8 mouse cellular contexts compared by ENCODE assay signal in genomic region chr4:59360704-59361103, GRCm38 (mm10).
DNase-seq lines count a peak whose midpoint lies in the region; ATAC-seq and TF ChIP-seq lines count a peak whose summit lies in the region.

No protein-coding gene starts in this region.

- TF ChIP-seq CTCF in liver, postnatal 0 days (IDR thresholded peaks at IDR 0.05; ENCODE audit: low read depth): peak; percentile 94

- no peak overlapping the region for H3K27ac ChIP-seq in heart, embryonic 10.5 days
- no peak overlapping the region for H3K27ac ChIP-seq in liver, postnatal 0 days (ENCODE audit: low read depth)

- H3K9ac ChIP-seq in liver, postnatal 0 days (replicated peaks): no peak overlapping the region

- WGBS in heart, embryonic 10.5 days: 2% methylated on average over 15 of the region's 15 CpGs
- WGBS in liver, postnatal 0 days (ENCODE audit: insufficient replicate concordance): 8% methylated on average over 15 of the region's 15 CpGs

- H3K4me3 ChIP-seq in heart, embryonic 10.5 days: no peak overlapping the region; the same call in 1 of the 2 replicates
- H3K4me3 ChIP-seq in liver, postnatal 0 days (ENCODE audit: low read depth, low read length): no peak overlapping the region

- H3K27me3 ChIP-seq in heart, embryonic 10.5 days (ENCODE audit: insufficient read depth, poor library complexity, severe bottlenecking): no peaks in the 10 kb centered on the region
- no peaks in the 10 kb centered on the region for H3K27me3 ChIP-seq in liver, postnatal 0 days (ENCODE audit: insufficient read depth, low read length)

- TF ChIP-seq EP300 in liver, postnatal 0 days (IDR thresholded peaks at IDR 0.05; ENCODE audit: low read depth): peak; percentile 25; the same call in 1 of the 2 replicates

- peak; percentile 35; the same call in 1 of the 2 replicates for ATAC-seq in liver, postnatal 0 days
- ATAC-seq in neutrophil, adult 5-6 weeks (ENCODE audit: extremely low read depth, insufficient number of reproducible peaks, low FRiP score, poor library complexity, severe bottlenecking): peak; percentile 88

- peaks cover 20% of the 10 kb centered on the region for H3K4me1 ChIP-seq in heart, embryonic 10.5 days
- H3K4me1 ChIP-seq in liver, postnatal 0 days (ENCODE audit: insufficient read depth): peaks cover 29% of the 10 kb centered on the region

- 0 out of 2 replicates have a peak, but pooled peaks cover 4% of the 10 kb centered on the region for H3K36me3 ChIP-seq in heart, embryonic 10.5 days
- peaks cover 10% of the 10 kb centered on the region; the same call in 1 of the 2 replicates for H3K36me3 ChIP-seq in liver, postnatal 0 days (replicated peaks; ENCODE audit: insufficient read depth, low read length)

- H3K9me3 ChIP-seq in heart, embryonic 10.5 days: no peaks in the 10 kb centered on the region
- no peaks in the 10 kb centered on the region for H3K9me3 ChIP-seq in liver, postnatal 0 days (ENCODE audit: low read length)

- peak overlapping the region; percentile 44; the same call in 1 of the 2 replicates for H3K4me2 ChIP-seq in liver, postnatal 0 days (ENCODE audit: low read depth, low read length)

- DNase-seq in A20 (ENCODE audit: low read depth, low spot score): peak; percentile 77
- DNase-seq in adrenal gland, adult (ENCODE audit: inconsistent age in 2 of 2, low spot score in 1 of 2): peak; percentile 78 to 94
- DNase-seq in embryo, embryonic 10.5 days (ENCODE audit: low spot score): peak; percentile 91
- DNase-seq in heart, embryonic 10.5 days (ENCODE audit: low spot score): peak; percentile 83
- DNase-seq in kidney, postnatal 36 days: peak; percentile 76 to 94
- peak; percentile 86 for DNase-seq in liver, postnatal 0 days
- DNase-seq in thymus, adult 18-20 months: peak; percentile 31 to 38

Comparison
In these comparisons a context has a peak if more than half of its experiments do, and no peak if none do; other contexts are left out.
1. DNase-seq: peak in every context shown above with its lines; median percentile 91 in embryo, embryonic 10.5 days; 86 in adrenal gland, adult; 86 in liver, postnatal 0 days; 85 in kidney, postnatal 36 days; 83 in heart, embryonic 10.5 days; 77 in A20; 34 in thymus, adult 18-20 months.